Mouse (Mus musculus) c-Kit-positive CD71-positive TER-119-negative erythroid progenitor cells, embryonic 14.5 days (primary cell): ENCODE data around the gene D11Wsu47e.

Source experiments
- DNase-seq: peaks from one replicate; pipeline ENCODE4 v3.0.0-alpha.2; 2013; ENCODE audit warnings: low read depth

Gene D11Wsu47e

GRCm38 (mm10) chr11:113736848-113737552 lies 52.8 kb downstream of the D11Wsu47e start:
- DNase-seq: no peak

DNA sequence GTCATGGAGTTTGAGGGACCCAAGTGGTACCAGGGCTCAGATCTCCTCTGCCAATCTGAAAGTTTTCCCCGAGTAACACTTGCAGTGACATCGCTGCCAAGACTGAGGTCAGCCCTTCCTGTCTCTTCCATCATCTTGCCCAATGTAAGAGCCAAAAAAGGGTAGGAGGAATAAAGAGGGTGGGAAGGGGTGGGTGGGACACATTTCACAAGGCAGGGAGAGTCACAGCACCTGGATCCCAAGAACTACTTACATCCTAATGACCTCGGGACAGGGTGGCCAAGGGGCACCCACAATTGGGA lies 53.3 kb downstream of the D11Wsu47e start:
- no peak for DNase-seq

- DNase-seq: no peak
Measured at GRCm38 (mm10) chr11:113737912-113738311, 53.7 kb downstream of the D11Wsu47e start.

DNA sequence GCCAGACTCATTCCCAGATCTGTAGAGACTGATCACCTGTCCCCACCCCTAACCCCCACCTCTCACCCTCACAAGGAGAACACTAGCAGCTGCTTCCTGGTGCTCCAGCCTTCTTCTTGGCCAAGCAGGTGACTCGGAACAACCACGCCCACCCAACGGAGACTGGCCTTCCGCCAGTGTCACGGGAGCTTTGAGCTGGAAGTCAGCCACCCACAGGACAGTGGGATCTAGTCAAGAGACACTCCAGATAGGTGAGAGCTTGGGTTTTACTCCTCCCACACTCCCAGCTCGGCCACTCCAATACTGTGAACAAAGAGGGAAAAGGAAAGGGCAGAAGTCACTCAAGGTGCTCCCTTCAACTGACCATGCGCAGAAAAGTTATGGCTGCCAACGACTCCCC lies 55.0 kb downstream of the D11Wsu47e start:
- DNase-seq: no peak

DNA sequence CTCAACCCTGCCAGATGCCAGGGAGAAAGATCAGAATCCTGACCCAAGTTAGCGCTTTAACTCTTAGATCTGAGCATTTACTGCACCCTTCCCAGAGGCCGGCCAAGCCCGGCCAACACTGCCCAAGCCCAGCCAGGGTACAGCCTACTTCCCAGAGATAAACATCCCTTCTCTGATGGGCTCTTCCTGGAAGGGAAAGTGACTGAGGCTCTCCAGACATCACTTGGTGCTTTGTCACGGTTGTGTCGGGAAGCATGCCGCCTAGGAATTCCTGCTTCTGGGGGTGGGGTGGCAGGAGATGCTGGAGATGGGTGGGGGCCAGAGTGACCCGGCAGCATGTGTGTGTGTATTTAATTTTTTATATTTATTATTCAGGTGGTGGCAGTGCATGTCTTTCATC lies 55.9 kb downstream of the D11Wsu47e start:
- DNase-seq: no peak

- no peak for DNase-seq
Measured at GRCm38 (mm10) chr11:113742998-113743397, 58.8 kb downstream of the D11Wsu47e start.
